Mouse (Mus musculus) stomach, postnatal 0 days (tissue): ENCODE results near the gene Tbc1d9b.

Source experiments
- CTCF ChIP-seq: IDR thresholded peaks from 2 replicates; pipeline ENCODE4 v1.5.1; 2016; ENCODE audit warnings: antibody characterized with exemption, low read depth, mild to moderate bottlenecking, moderate library complexity
- EP300 ChIP-seq: optimal IDR thresholded peaks from 2 replicates; pipeline ENCODE3; 2016; ENCODE audit warnings: antibody characterized with exemption

DNA sequence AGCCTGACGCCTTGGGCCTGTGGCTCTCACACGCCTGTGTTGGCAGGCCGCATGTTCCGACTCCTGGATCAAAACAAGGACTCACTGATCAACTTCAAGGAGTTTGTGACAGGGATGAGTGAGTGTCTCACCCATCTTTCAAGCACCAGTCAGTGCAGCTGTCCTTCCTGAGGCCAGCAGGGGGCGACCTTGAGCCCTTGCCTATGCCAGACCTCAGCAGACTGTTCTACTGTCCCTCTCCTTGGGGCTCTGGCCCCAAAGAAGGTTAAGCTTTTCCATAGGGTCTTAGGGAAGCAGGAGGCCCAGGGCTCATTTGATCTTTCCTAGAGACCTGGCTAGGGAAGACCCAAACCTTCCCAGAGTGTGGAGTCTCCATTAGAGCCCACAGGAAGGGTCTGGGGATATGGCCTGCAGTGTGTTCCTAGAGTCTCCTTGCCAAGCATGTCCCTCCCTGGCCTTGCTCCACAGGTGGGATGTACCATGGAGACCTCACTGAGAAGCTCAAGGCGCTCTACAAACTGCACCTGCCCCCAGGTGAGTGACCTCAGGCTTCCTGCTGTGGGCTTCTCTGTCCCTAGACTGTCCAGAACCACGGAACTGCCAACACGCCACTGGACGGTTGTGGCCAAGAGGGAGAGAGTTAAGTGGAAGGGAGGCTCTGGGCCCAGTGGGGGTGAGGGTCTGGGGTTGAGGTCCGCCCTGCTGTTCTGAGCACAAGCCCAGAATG lies 30.5 kb downstream of the Tbc1d9b start:
- peak; percentile 96 for TF ChIP-seq CTCF
- TF ChIP-seq EP300 = no peak
